Mouse (Mus musculus): ENCODE data around the gene Gstp3.

- TF ChIP-seq CTCF (IDR thresholded peaks at IDR 0.05; ENCODE audit: control insufficient read depth, insufficient read depth, insufficient replicate concordance, low read depth, low read length), result no peak
- TF ChIP-seq POLR2A (IDR thresholded peaks at IDR 0.05; ENCODE audit: control insufficient read depth, low read depth, low read length), result no peak
Observed at GRCm38 (mm10) chr19:4088146-4088545, 28.8 kb upstream of the Gstp3 start.

All from testis, adult 2 months (tissue).